Mouse (Mus musculus): ENCODE measurements around the gene Slc2a13.

DNA sequence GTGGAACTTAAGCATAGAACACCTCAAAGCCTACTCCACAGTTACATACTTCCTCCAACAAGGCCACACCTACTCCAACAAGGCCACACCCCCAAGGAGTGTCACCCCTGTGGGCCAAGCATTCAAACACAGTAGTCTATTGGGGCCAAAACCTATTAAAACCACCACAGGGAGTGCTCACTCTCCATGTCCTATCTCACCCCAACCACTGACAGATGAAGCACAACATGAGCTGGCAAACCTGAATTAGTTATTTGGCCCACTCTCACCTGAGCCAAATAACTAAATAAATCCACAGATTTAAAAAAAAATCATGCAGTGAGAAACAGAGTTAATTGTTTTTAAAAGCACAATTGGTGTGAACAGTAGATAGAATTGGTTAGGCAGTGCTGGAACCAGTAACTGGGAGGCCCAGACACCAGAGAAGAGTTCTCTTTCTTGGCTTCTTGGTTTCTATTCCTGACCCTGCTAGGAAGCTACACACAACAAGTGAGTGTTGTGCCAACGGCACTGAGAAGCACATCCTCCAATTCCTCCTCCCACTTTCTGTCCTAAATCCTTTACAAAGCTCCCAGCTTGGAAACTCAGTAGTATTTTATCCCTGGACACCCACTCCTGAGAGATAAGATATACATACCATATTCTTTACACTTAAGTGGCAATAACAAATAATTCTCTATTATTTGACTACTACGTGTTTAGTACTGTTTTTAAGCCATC lies 99.2 kb downstream of the Slc2a13 start:
- no peak for TF ChIP-seq CTCF (IDR thresholded peaks at IDR 0.05; ENCODE audit: low read depth)
- TF ChIP-seq EP300 (IDR thresholded peaks at IDR 0.05; ENCODE audit: low read depth) = no peak
